Mouse (Mus musculus): ENCODE data around the gene Rtn4ip1. TPM values are rescaled to one million over a fixed set of nuclear protein-coding genes. Genes with fewer than 3 reads are reported as not detected.
"Not testable (repeated sequence)": the region's sequence is repeated elsewhere in the genome, so short reads cannot be mapped to it uniquely, and the experiment has no call there.

Rtn4ip1 gene
- polyA plus RNA-seq, 1 experiment from 2014 or later: 21.0 TPM

GRCm38 (mm10) chr10:43910032-43910872 lies 8.6 kb downstream of the Rtn4ip1 start:
- 88% methylated on average over 12 of the region's 12 CpGs for WGBS
- no peak for ATAC-seq (ENCODE audit: low FRiP score)
- no peaks in the 10 kb centered on the region for H3K4me1 ChIP-seq

GRCm38 (mm10) chr10:43910873-43911142 lies 9.2 kb downstream of the Rtn4ip1 start:
- WGBS: 95% methylated on average over 8 of the region's 8 CpGs
- no peaks in the 10 kb centered on the region; the same call in 1 of the 2 replicates for H3K4me1 ChIP-seq
- no peak overlapping the region for H3K4me2 ChIP-seq
- no peak for ATAC-seq (ENCODE audit: low FRiP score)
- no peak overlapping the region for H3K9ac ChIP-seq
- H3K4me3 ChIP-seq (replicated peaks): no peak overlapping the region
- H3K9me3 ChIP-seq: no peaks in the 10 kb centered on the region
- H3K27ac ChIP-seq: no peak overlapping the region
- peaks cover 6% of the 10 kb centered on the region; the same call in 1 of the 2 replicates for H3K36me3 ChIP-seq (replicated peaks)
- H3K27me3 ChIP-seq: no peaks in the 10 kb centered on the region

More at GRCm38 (mm10) chr10:43910032-43910872, 8.6 kb downstream of the Rtn4ip1 start:
- Histone ChIP-seq H3K27ac (no peak overlapping the region), H3K4me2 (no peak overlapping the region), H3K36me3 (replicated peaks) (peaks cover 6% of the 10 kb centered on the region; the same call in 1 of the 2 replicates), H3K4me3 (replicated peaks) (no peak overlapping the region), H3K9me3 (no peaks in the 10 kb centered on the region), H3K27me3 (no peaks in the 10 kb centered on the region), H3K9ac (no peak overlapping the region)

- Histone ChIP-seq H3K9me3 (no peaks in the 10 kb centered on the region), H3K4me1 (no peaks in the 10 kb centered on the region; the same call in 1 of the 2 replicates), H3K4me2 (no peak overlapping the region), H3K9ac (no peak overlapping the region), H3K36me3 (replicated peaks) (peaks cover 6% of the 10 kb centered on the region; the same call in 1 of the 2 replicates), H3K4me3 (replicated peaks) (no peak overlapping the region), H3K27me3 (no peaks in the 10 kb centered on the region), H3K27ac (no peak overlapping the region)
- 87% methylated on average over 3 of the region's 3 CpGs for WGBS
- no peak for ATAC-seq (ENCODE audit: low FRiP score)
Measured at GRCm38 (mm10) chr10:43912236-43912635, 10.6 kb downstream of the Rtn4ip1 start.

- no peak overlapping the region for H3K27ac ChIP-seq
- H3K36me3 ChIP-seq (replicated peaks): 0 out of 2 replicates have a peak, but pooled peaks cover 8% of the 10 kb centered on the region
- ATAC-seq (ENCODE audit: low FRiP score): no peak
- no peak overlapping the region for H3K9ac ChIP-seq
- H3K4me1 ChIP-seq: no peaks in the 10 kb centered on the region; the same call in 1 of the 2 replicates
- H3K4me2 ChIP-seq: no peak overlapping the region
- no peaks in the 10 kb centered on the region for H3K27me3 ChIP-seq
- H3K4me3 ChIP-seq (replicated peaks): no peak overlapping the region
- 82% methylated on average over 12 of the region's 12 CpGs for WGBS
- H3K9me3 ChIP-seq: no peaks in the 10 kb centered on the region
Measured at GRCm38 (mm10) chr10:43916181-43916580, 14.6 kb downstream of the Rtn4ip1 start.

GRCm38 (mm10) chr10:43916737-43917136 lies 15.1 kb downstream of the Rtn4ip1 start:
- no peak overlapping the region for H3K4me2 ChIP-seq
- no peaks in the 10 kb centered on the region for H3K9me3 ChIP-seq
- no peaks in the 10 kb centered on the region for H3K27me3 ChIP-seq
- H3K4me1 ChIP-seq: no peaks in the 10 kb centered on the region; the same call in 1 of the 2 replicates
- 89% methylated on average over 2 of the region's 2 CpGs for WGBS
- no peak overlapping the region for H3K4me3 ChIP-seq (replicated peaks)
- ATAC-seq (ENCODE audit: low FRiP score): no peak
- H3K9ac ChIP-seq: no peak overlapping the region
- no peak overlapping the region for H3K27ac ChIP-seq
- H3K36me3 ChIP-seq (replicated peaks): 0 out of 2 replicates have a peak, but pooled peaks cover 9% of the 10 kb centered on the region

- WGBS: 39% methylated on average over 17 of the region's 17 CpGs
- Histone ChIP-seq H3K27ac (no peak overlapping the region), H3K4me1 (no peaks in the 10 kb centered on the region; the same call in 1 of the 2 replicates), H3K27me3 (no peaks in the 10 kb centered on the region), H3K36me3 (replicated peaks) (0 out of 2 replicates have a peak, but pooled peaks cover 15% of the 10 kb centered on the region), H3K4me3 (replicated peaks) (no peak overlapping the region), H3K9ac (no peak overlapping the region), H3K4me2 (no peak overlapping the region), H3K9me3 (no peaks in the 10 kb centered on the region)
- ATAC-seq (ENCODE audit: low FRiP score): 0 out of 2 replicates have a peak, but pooled peaks have one; percentile 55
Measured at GRCm38 (mm10) chr10:43918696-43919608, 17.3 kb downstream of the Rtn4ip1 start.

GRCm38 (mm10) chr10:43923096-43923495 lies 21.5 kb downstream of the Rtn4ip1 start:
- H3K4me1 ChIP-seq: no peaks in the 10 kb centered on the region
- no peak overlapping the region for H3K4me3 ChIP-seq (replicated peaks)
- no peak overlapping the region for H3K27ac ChIP-seq
- no peaks in the 10 kb centered on the region for H3K9me3 ChIP-seq
- H3K36me3 ChIP-seq (replicated peaks): peaks cover 19% of the 10 kb centered on the region; the same call in 1 of the 2 replicates
- H3K9ac ChIP-seq: no peak overlapping the region
- H3K27me3 ChIP-seq: no peaks in the 10 kb centered on the region
- 96% methylated on average over 3 of the region's 3 CpGs for WGBS
- no peak overlapping the region for H3K4me2 ChIP-seq
- ATAC-seq (ENCODE audit: low FRiP score): no peak

- ATAC-seq (ENCODE audit: low FRiP score); H3K9me3 ChIP-seq; H3K4me2 ChIP-seq; H3K4me1 ChIP-seq; H3K9ac ChIP-seq; H3K27me3 ChIP-seq; H3K27ac ChIP-seq; H3K4me3 ChIP-seq (replicated peaks): not testable (repeated sequence)
- WGBS: 94% methylated on average over 9 of the region's 9 CpGs
- peaks cover 26% of the 10 kb centered on the region; the same call in 1 of the 2 replicates for H3K36me3 ChIP-seq (replicated peaks)
Measured at GRCm38 (mm10) chr10:43925776-43926175, 24.2 kb downstream of the Rtn4ip1 start.

- Histone ChIP-seq H3K4me3 (replicated peaks) (no peak overlapping the region), H3K4me2 (no peak overlapping the region), H3K4me1 (no peaks in the 10 kb centered on the region), H3K36me3 (replicated peaks) (peaks cover 31% of the 10 kb centered on the region), H3K27me3 (no peaks in the 10 kb centered on the region), H3K9me3 (no peaks in the 10 kb centered on the region), H3K9ac (no peak overlapping the region), H3K27ac (no peak overlapping the region)
- WGBS: 90% methylated on average over 8 of the region's 8 CpGs
- no peak for ATAC-seq (ENCODE audit: low FRiP score)
Measured at GRCm38 (mm10) chr10:43927736-43928135, 26.1 kb downstream of the Rtn4ip1 start.

- H3K4me1 ChIP-seq: no peaks in the 10 kb centered on the region
- ATAC-seq (ENCODE audit: low FRiP score): no peak
- peaks cover 30% of the 10 kb centered on the region for H3K36me3 ChIP-seq (replicated peaks)
- no peak overlapping the region for H3K4me3 ChIP-seq (replicated peaks)
- H3K9me3 ChIP-seq: no peaks in the 10 kb centered on the region
- H3K9ac ChIP-seq: no peak overlapping the region
- no peak overlapping the region for H3K27ac ChIP-seq
- H3K4me2 ChIP-seq: no peak overlapping the region
- no peaks in the 10 kb centered on the region for H3K27me3 ChIP-seq
- WGBS: 86% methylated on average over 5 of the region's 5 CpGs
Measured at GRCm38 (mm10) chr10:43928596-43928995, 27.0 kb downstream of the Rtn4ip1 start.

GRCm38 (mm10) chr10:43939136-43939662 lies 37.6 kb downstream of the Rtn4ip1 start:
- H3K9me3 ChIP-seq: no peaks in the 10 kb centered on the region
- peaks cover 12% of the 10 kb centered on the region for H3K36me3 ChIP-seq (replicated peaks)
- H3K4me2 ChIP-seq: no peak overlapping the region
- no peak for ATAC-seq (ENCODE audit: low FRiP score)
- peaks cover 7% of the 10 kb centered on the region; the same call in 1 of the 2 replicates for H3K4me1 ChIP-seq
- 86% methylated on average over 6 of the region's 6 CpGs for WGBS
- H3K27me3 ChIP-seq: no peaks in the 10 kb centered on the region
- H3K9ac ChIP-seq: no peak overlapping the region
- H3K27ac ChIP-seq: no peak overlapping the region
- no peak overlapping the region for H3K4me3 ChIP-seq (replicated peaks)

GRCm38 (mm10) chr10:43943736-43944135 lies 42.1 kb downstream of the Rtn4ip1 start:
- Histone ChIP-seq H3K9ac (no peak overlapping the region), H3K4me1 (peaks cover 7% of the 10 kb centered on the region; the same call in 1 of the 2 replicates), H3K9me3 (no peaks in the 10 kb centered on the region), H3K4me3 (replicated peaks) (no peak overlapping the region), H3K4me2 (no peak overlapping the region), H3K36me3 (replicated peaks) (0 out of 2 replicates have a peak, but pooled peaks cover 3% of the 10 kb centered on the region), H3K27me3 (no peaks in the 10 kb centered on the region), H3K27ac (no peak overlapping the region)
- 52% methylated on average over 4 of the region's 4 CpGs for WGBS
- no peak for ATAC-seq (ENCODE audit: low FRiP score)
